Mouse (Mus musculus): ENCODE data around the gene Pcnt. TPM values are rescaled to one million over a fixed set of nuclear protein-coding genes. Genes with fewer than 3 reads are reported as not detected.

Gene Pcnt
- total RNA-seq (2021): 18.6 and 20.1 TPM in 2 replicates
- long read RNA-seq, experiment 1, partial matches to known transcripts: 4 of 4 reads
- long read RNA-seq, experiment 1, other reads (novel, unspliced or antisense): 0 of 4 reads
- long read RNA-seq, experiment 2, partial matches to known transcripts: 5 of 6 reads
- long read RNA-seq, experiment 2, other reads (novel, unspliced or antisense): 0 of 6 reads

- DNase-seq: peak; percentile 99
Measured at GRCm38 (mm10) chr10:76442178-76443088, at the start of gene Pcnt. Gene Pcnt, minus strand, starts transcription at chr10:76442786.

DNA sequence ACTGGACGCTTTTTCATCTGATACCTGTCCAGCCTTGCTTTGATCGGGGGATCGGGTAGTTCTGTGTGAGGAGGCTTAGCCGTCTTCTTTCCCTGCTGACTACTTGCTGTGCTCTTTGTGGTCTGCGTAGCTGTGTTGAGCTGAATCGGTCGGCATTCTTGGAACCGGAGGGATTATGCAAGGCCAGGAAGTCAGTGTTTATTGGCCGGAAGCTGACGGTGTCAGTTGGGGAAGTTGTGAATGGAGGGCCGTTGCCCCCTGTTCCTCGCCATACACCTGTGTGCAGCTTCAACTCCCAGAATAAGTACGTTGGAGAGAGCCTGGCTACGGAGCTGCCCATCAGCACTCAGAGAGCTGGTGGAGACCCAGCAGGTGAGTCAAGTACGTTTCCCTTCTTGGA, 46.6 kb upstream of the Pcnt start:
- no peak for DNase-seq

GRCm38 (mm10) chr10:76488265-76488664, 45.7 kb upstream of the Pcnt start:
- no peak for DNase-seq

- no peak for DNase-seq
Measured at GRCm38 (mm10) chr10:76486302-76486701, 43.7 kb upstream of the Pcnt start.

DNA sequence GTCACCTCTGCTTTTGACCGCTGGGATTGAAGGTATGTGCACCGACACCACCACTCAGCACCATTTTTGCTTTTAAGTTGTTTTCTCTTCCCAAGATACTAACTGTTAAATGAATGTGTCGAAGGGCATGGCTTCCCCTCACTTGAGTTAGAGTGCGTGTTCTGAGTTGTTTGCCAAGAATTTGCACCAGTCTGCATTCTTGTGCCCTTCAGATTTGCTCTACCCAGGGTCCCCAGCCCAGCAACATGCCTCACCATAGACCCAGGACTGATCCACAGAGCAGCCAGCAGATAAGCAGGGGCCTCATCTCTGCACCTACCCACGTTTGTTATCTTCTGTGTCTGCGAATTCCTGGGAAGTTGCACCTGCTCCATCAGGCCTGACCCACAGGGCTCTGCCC, 38.9 kb upstream of the Pcnt start:
- no peak for DNase-seq

DNA sequence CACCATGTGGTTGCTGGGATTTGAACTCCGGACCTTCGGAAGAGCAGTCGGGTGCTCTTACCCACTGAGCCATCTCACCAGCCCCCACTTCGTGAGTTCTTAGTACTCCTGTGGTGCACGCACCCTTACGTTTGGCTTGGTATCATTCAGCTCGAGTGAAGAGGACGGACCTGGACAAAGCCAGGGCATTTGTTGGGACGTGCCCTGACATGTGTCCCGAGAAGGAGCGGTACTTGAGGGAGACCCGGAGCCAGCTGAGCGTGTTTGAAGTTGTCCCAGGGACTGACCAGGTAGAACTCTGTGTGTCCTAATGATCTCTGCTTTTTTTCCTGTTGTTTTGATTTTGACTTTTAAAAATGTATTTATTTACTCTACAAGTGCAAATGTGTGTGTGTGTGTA, 38.3 kb upstream of the Pcnt start:
- DNase-seq: no peak

DNA sequence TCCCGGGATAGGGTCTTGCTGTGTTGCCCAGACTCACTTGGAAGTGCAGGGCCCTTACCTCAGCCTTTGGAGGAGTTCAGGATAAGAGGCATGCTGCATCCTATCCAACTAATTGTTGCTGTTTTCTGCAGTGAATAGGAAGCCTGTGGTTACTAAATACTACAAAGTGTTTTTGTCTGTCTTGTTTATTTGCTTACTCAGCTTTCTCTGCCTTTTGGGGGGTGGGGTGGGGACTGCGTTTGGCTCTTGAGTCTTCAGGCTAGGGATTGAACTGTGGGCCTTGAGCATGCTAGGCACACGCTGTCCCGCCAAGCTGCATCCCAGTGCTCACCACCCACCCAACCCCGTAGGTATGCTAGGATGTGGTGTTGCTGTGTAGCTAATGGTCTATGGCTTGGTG, 31.2 kb upstream of the Pcnt start:
- no peak for DNase-seq

- DNase-seq: peak; percentile 93
Measured at GRCm38 (mm10) chr10:76468203-76469162, 25.9 kb upstream of the Pcnt start, which contains the start of the genes Mcm3ap and Ybey. Gene Mcm3ap, plus strand, starts transcription at chr10:76468927. Gene Ybey, minus strand, starts transcription at chr10:76469114.

DNA sequence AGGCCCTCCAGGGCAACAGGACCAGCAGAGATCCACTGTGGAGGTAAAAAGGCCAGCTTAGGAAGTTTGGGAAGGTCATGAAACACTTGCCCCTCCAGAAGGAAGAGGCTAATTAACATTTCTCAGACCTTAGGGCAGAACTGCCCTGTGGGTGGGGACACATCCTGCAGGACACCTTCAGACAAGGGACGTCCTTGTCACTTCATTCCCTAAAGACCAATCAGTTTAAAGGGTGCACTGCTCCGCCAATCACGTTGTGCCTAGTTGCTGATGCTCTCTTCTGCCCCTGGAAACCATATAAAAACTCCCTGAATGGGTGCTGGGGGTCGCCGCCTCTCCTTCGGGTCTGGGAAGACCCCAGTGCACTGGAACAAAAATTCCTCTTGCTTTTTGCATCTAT, 20.1 kb upstream of the Pcnt start:
- no peak for DNase-seq

- DNase-seq: no peak
Measured at GRCm38 (mm10) chr10:76462312-76462711, 19.7 kb upstream of the Pcnt start.

GRCm38 (mm10) chr10:76461255-76461654, 18.7 kb upstream of the Pcnt start:
- DNase-seq: peak; percentile 36

GRCm38 (mm10) chr10:76455289-76455688, 12.7 kb upstream of the Pcnt start:
- peak; percentile 69 for DNase-seq

GRCm38 (mm10) chr10:76448851-76449250, 6.3 kb upstream of the Pcnt start, which contains the start of gene 2610028H24Rik:
Gene 2610028H24Rik, plus strand, starts transcription at chr10:76449081.
- DNase-seq: no peak

- DNase-seq: no peak
Measured at GRCm38 (mm10) chr10:76447406-76448229, 5.0 kb upstream of the Pcnt start.

- DNase-seq: no peak
Measured at GRCm38 (mm10) chr10:76445996-76446681, 3.6 kb upstream of the Pcnt start.

DNA sequence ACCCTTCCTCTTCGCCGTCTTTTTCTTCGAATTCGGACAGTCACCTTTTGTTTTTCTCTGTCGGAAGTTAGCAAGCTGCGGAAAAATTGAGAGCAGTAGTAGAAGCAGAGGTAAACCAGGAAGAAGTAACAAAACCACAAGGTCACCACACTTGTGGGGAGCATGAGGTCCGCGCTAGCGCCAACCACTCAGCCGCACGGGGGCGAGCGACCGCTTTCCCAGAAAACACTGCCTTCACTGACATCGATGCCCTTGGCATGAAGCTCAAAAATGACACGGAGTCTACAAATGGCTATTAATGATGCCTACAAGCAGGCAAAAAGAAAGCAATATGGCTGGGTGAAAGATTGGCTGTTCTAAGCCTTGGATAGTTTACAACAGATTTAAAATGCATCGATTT, 2.3 kb downstream of the Pcnt start, which contains the start of gene AC141477.1:
Gene AC141477.1, minus strand, starts transcription at position 164 of the 400 bp plus-strand sequence.
- no peak for DNase-seq

GRCm38 (mm10) chr10:76439107-76439890, 3.3 kb downstream of the Pcnt start:
- no peak for DNase-seq

DNA sequence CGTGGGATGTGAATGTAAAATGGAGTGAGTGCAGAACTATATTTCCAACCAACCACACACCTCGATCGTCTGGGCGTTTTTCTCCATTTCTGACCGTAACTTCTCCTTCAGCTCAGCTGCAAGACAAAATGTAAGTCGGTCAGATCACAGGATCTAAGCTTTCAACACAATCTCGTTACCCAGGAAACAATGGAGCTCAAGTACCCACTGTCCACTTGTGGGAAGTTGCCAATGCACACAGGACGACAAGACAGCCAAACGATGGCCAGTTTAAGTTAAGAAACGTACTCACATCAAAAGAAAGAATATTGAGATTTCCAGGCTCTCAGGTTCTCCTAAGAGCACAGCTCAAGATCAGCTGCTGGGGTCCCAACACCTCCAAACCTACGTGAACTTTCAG, 8.7 kb downstream of the Pcnt start:
- DNase-seq: no peak

- DNase-seq: no peak
Measured at GRCm38 (mm10) chr10:76425674-76426073, 16.9 kb downstream of the Pcnt start.

DNA sequence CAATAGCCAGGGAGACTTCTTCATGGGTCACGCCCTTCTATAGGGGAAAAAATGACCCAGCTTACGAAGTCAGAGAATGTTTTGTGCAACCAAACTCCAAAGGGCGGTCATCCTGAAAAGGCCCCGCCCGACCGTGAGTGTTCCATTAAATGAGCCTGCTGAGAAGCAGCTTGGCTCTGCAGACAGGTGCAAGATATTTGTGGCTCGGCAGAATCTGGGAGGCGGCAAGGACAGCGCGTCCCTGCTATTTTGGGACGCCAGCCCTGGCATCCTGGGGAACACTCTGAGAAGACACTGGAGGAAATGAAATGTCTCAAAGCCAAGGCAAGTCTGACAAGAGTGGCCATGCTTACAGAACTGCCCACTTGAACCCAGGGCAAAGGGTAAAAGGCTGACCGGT, 25.8 kb downstream of the Pcnt start:
- no peak for DNase-seq
